Mouse (Mus musculus): Measurements from ENCODE around the gene AI661453. TPM values are rescaled to one million over a fixed set of nuclear protein-coding genes. Genes with fewer than 3 reads are reported as not detected.

AI661453 gene
- total RNA-seq, 2 experiments from 2014 or later, result 0.76 to 1.0 TPM

- no peak for DNase-seq (ENCODE audit: low spot score in 2 of 2)
Measured at GRCm38 (mm10) chr17:47465016-47465415, 28.6 kb downstream of the AI661453 start.

DNA sequence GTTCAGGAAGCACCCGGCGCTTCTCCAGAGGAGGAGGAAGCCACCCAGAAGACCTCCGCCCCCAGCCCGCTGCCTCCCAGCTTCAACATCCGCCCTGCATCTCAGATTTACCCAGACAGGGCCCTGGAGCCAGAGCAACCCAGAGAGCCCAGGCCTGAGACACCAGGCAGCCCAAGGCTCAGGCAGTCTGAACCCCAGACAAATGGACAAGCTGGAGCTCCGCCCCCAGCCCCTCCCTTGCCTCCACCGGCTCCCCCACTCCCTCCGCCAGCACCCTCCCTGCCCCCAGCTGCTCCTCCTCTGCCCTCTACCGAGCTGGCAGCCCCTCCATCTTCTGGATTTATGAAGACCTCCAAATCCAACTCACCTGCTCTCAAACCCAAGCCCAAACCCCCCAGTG is 29.9 kb downstream of the AI661453 start:
- no peak for DNase-seq (ENCODE audit: low spot score in 2 of 2)

DNA sequence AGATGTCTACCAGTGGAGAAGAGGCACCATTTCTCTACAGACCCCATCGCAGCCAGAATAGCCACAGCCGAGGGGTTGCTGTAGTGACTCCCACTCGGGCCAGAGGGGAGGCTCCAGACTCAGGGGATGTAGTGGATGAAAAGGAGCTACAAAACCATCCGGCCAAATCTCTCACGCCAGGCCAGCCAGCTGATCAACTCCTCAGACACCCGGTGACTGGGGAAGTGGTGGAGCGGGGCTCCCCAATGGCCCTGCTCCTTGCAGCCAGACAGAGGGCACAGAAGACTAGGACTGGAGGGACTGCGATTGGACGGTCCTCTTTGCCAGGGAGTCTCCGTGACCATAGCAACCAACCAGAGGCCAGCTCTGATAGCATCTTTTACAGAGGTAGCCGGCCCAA is 31.2 kb downstream of the AI661453 start:
- no peak for DNase-seq (ENCODE audit: low spot score in 2 of 2)

DNA sequence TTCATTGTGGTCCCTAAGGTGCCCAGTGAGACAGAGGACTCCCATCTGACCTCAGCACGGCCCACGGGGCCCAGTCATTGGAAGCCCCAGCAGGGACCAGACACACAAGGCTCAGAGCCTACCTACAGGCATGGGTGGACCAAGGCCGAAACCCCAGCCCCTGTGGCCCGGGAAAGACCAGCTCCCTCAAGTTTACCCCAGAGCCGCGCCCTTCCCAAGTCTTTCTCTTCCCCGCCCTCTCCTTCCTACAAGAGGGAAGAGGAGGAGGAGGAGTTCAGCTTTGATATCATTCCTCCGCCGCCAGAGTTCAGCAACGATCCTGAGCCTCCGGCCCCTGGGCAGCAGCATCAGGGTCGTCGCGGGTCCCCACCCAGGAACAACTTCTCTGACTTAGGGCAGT is 31.6 kb downstream of the AI661453 start:
- DNase-seq (ENCODE audit: low spot score in 2 of 2), result no peak

DNA sequence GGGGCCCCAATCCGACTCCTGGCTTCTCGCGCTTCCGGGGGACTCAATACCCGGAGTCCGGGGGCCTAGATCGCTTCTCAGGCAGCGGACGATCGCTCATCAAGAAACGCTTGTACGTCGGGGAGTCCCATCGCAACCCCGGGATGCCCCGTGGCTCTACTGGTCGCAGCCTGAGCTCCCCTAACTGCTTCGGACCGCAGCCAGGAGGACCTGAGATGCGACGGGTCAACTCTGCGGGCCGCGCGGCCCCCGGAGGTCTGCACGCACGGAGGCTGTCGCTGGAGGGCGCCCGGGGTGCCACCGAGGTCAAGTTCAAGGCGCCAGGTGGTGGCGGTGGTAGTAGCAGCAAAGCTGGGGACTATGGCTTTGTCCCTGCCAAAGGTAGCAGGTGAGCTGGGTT is 32.1 kb downstream of the AI661453 start:
- no peak for DNase-seq (ENCODE audit: low spot score in 2 of 2)

DNA sequence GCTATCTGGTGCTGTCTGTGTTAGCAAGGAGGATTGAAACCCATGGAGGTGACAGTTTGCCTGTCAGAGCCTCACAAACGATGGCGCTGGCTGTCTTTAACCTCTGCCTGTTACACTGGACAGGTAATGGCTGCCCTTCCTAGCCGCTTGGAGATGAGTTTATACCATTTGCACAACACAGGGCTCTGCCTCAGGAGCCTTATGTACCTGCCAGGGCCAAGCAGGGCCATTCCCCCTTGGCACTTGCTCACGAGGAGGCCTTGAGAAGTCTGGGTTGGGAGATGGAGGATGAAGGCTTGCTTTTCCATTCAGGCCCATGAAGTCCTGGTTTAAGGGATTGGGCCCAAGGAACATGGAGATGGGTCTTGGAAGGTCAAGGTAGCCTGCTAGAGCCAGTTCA is 33.2 kb downstream of the AI661453 start:
- DNase-seq (ENCODE audit: low spot score in 2 of 2), result no peak

DNA sequence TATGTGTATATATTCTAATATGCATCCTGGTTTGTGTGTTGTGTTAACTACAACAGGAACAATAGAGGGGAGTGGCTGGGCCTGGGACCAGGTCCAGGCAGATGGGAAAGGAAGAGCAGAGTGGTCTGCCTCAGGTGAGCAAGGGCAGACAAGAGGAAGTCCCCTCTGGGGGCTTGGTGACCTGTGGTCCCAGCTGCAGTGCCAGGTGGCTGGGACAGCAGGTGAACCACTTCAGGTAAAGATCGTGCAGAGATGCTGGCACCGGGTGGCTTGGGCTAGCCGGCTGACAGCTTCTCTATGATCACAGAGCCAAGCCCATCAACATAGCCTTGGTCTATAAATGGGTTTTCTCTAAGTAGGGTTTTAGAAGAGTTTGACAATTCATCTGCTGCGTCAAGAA is 33.7 kb downstream of the AI661453 start:
- DNase-seq (ENCODE audit: low spot score in 2 of 2), result no peak

DNA sequence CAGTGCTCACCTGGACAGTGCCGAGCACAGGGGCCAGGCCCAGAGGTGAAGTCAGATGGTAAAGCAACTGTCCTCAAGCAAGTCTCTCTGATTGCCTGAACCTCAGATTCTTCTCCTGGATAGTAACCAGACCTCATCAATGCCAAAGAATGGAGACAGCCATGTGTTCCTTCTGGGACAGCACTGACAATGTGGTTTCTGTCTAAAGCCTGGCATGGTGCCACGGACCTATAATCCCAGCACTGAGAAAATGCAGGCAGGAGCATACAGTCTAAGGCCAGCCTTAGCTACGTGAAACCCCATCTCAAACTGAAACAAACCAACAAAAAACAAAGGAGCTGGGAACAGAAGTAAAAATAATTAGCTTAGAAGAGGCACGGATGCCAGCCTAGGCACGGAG is 34.3 kb downstream of the AI661453 start:
- no peak for DNase-seq (ENCODE audit: low spot score in 2 of 2)

- DNase-seq (ENCODE audit: low spot score in 2 of 2), result no peak
Measured at GRCm38 (mm10) chr17:47472435-47473350, 36.3 kb downstream of the AI661453 start.

- DNase-seq (ENCODE audit: low spot score in 2 of 2), result no peak
Measured at GRCm38 (mm10) chr17:47473434-47473974, 37.1 kb downstream of the AI661453 start.

DNA sequence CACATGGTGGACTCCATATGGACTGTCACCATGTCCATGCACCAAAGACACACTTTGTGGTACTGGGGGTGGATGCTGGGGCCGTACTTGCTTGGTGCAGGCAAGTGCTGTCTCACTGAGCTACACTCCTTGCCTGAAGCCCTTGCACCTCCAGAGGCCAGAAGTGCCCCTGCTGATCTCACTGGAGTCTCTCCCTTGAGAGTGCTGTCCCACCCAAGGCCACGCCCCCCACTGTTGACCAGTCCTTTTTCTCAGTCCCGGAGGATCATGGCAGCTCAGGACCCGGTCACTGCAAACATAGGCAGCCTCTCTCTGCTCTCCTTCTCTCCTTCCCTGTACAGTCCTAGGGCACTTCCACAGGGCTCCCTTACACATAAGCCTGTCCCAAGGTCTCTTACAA is 37.8 kb downstream of the AI661453 start:
- DNase-seq (ENCODE audit: low spot score in 2 of 2), result no peak

GRCm38 (mm10) chr17:47475181-47475580 is 38.8 kb downstream of the AI661453 start:
- no peak for DNase-seq (ENCODE audit: low spot score in 2 of 2)

GRCm38 (mm10) chr17:47475714-47476113 is 39.3 kb downstream of the AI661453 start:
- no peak for DNase-seq (ENCODE audit: low spot score in 2 of 2)

DNA sequence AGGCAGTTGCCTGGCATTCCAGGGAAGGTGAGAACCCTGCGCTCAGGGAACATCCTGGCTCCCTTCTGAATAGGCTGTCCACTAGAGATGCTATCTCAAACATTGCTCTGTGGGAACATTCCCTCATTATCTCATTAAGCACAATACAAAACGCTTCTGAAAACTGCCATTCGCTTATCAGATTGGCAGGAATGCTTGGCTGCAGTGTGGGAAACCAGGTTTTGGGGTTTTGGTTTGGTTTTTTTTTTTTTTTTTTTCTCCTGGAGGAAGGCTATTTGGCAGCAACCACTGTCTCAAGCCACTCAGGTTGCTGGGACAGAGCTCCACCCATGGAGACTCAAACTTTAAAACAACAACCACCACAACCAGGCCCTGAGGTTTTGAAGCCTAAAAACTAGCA is 43.5 kb downstream of the AI661453 start:
- DNase-seq (ENCODE audit: low spot score in 2 of 2), result no peak

DNA sequence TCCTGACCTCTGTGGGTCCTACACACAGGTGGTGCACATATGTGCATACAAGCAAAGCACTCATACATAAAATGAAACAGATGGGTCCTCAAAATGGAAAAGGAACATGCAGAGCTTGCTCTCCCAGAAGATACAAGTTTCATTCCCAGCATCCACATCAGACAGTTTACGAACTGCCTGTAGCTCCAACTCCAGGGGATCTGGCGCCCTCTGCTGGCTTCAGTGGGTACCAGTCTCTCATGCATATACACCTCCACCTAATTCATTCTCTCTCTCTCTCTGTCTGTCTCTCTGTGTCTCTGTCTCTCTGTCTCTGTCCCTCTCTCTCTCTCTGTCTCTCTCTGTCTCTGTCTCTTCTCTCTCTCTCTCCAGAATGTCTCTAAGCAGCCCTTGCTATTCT is 46.0 kb downstream of the AI661453 start:
- DNase-seq (ENCODE audit: low spot score in 2 of 2), result peak in 1 of 2 experiments; percentile 62

- no peak for DNase-seq (ENCODE audit: low spot score in 2 of 2)
Measured at GRCm38 (mm10) chr17:47484241-47484921, 48.0 kb downstream of the AI661453 start.

GRCm38 (mm10) chr17:47484993-47485392 is 48.6 kb downstream of the AI661453 start:
- DNase-seq (ENCODE audit: low spot score in 2 of 2), result no peak

DNA sequence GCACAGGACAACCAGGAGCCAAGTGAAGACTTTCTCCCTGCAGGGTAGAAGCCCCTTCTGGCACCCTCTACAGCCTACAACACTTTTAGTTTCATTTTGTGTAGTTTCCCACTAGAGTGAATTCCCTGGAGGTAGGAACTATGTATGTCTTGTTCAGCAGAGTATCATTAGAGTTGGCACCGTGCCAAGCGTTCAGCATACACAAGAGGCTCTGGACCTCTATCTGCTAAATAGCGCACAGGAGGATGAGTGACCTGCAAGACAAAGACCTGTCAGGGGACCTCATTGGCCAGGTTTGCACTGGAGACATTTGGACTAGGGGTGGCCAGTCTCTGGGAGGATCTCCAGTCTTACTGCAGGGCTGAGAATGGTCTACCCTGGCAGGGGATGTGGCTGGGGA is 49.4 kb downstream of the AI661453 start:
- DNase-seq (ENCODE audit: low spot score in 2 of 2), result no peak

- no peak for DNase-seq (ENCODE audit: low spot score in 2 of 2)
Measured at GRCm38 (mm10) chr17:47490791-47491190, 54.4 kb downstream of the AI661453 start.

- no peak for DNase-seq (ENCODE audit: low spot score in 2 of 2)
Measured at GRCm38 (mm10) chr17:47492731-47493130, 56.3 kb downstream of the AI661453 start.

DNA sequence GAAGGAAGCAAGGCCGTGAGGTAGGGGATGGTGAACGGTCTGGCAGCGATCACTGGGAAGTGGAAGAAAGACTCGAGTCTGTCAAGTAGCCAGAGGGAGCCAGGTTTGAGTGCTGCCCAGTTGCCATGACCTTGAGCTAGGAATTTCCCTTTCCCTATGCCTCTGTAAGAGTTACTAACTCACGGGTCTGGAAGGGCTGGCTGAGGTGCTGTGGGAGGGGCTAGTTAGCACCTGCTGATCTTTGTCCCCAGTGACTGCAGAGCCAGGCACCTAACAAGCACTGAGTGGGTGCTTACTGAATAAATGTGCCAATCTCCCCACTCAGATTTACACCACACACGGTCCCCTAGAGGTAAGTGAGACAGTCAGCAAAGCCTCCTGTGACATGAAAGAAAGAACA is 57.2 kb downstream of the AI661453 start:
- no peak for DNase-seq (ENCODE audit: low spot score in 2 of 2)

GRCm38 (mm10) chr17:47494132-47494531 is 57.7 kb downstream of the AI661453 start:
- no peak for DNase-seq (ENCODE audit: low spot score in 2 of 2)

Measured in gastrocnemius, postnatal 4 days (tissue).